Mouse (Mus musculus): ENCODE measurements at regions not wholly inside any gene's neighbourhood (a gene's known extent, or its start where the extent isn't known, plus 50 kb on each side); places are given as distances from the start of the nearest gene placed in this dataset.
A peak's percentile ranks its signal among the peaks of the same experiment; 100 is the strongest.
"Not testable (repeated sequence)": the region's sequence is repeated elsewhere in the genome, so short reads cannot be mapped to it uniquely, and the experiment has no call there.

DNA sequence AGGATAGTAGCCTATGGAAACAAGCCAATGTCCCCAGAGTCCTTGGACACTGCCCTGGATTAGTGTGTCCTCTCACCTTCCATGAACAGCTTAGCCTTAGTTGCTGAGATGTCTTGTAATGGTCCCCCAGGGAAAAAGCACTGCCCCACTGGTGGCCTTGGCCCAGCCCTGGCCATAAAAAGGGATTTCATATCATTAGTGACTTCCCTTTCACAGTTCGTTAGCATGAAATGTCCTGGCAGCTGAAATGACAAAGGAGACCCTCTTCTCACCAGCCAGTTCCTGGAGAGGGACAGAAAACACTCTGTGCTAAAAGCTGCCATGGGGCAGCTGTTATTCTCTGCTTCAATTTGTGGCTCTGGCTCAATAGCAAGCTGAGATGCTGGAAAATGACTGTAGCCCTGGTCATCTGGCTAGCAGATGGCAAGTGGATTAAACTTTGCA lies 110.6 kb upstream of the Rmdn2 start:
- no peak for DNase-seq

DNA sequence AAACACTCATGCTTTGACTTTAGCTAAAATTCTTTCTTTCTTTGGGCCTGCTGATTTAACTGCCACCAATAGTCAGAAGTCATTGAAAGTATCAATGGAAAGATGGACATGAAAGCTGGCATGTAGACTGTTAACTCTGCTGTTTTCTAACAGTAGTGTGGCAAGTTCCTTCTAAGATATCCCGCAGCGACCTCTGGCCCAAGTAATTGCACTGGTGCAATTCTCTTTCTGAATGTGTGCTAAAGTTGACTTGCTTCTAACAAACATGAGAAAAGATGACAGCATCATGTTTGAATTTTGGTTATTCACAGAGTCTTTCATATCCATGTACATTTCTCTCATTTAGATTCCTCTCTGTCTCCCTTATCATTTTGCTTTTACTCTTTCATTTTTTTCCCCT lies 109.7 kb upstream of the Rmdn2 start:
- DNase-seq: no peak

DNA sequence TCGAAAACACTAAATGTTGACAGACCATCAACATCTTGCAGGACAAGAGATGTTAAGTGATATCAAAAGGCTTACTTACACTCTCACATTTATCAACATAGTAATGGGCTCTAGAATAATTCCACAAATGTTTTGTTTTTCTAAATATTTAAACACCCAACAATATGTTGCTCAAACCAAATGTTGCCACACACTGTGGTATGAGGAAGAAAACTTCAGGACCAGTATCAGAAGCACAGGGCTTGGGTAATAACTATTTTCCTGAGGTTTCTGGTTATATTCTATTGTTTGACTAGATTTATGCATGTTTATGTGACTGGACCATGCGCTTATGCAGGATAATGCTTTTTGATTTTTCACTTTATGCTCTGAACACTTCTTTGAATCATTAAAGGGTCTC lies 108.6 kb upstream of the Rmdn2 start:
- no peak for DNase-seq

DNA sequence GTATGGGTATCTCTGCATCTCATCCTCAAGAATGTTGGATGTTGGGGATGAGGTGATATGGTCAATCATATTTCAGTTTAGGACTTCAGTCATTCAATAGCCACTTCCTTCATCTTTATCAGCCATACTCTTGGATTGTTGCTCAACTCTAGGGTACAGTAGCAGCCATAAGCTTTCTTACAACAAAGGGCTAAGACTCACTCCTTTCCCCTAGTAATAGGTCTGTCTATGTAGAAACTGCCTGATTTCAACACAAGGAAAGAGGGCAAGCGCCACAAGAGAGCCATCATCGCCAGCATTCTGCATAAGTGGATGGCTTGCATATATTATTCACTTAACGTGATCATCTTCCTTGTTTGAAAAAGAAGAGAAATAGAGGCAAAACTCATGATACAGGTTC lies 107.5 kb upstream of the Rmdn2 start:
- DNase-seq: no peak

DNA sequence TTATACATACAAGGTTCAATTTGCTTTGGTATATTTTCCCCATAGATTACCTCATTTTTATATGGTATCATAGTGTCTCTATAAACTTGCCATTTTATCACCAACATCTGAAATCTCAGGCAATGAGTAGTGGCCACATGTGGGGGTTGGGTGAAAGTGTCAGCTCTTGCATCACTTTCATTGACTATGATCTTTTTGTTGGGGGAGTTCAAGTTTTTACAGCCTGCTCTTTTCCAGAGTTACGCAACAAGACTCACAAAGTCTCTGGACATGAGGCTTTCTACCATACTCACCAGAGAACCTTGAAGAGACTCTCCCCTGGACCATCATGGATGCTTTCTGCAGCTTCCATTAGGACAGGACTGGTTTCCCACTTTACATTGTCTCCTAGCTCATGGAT lies 106.1 kb upstream of the Rmdn2 start:
- no peak for DNase-seq

DNA sequence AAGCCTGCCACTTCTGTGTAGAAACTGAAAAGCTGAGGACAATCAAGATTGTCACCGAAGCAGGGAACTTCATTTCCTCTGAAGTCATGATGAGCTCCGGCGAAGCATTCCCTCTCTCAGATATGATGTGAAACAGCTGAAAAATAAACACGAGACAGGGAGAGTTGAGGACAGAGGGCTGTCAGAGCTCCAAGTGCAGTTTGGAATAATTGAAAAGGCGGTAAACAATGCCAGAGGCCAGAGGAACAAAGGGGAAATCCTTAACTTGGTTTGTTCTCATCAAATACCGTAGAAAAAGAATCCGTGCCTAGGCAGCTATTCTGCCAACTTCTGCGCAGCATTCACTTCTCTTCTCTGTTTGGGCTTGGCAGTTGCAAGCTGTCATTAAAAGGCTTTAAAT lies 102.4 kb upstream of the Rmdn2 start:
- DNase-seq: no peak

DNA sequence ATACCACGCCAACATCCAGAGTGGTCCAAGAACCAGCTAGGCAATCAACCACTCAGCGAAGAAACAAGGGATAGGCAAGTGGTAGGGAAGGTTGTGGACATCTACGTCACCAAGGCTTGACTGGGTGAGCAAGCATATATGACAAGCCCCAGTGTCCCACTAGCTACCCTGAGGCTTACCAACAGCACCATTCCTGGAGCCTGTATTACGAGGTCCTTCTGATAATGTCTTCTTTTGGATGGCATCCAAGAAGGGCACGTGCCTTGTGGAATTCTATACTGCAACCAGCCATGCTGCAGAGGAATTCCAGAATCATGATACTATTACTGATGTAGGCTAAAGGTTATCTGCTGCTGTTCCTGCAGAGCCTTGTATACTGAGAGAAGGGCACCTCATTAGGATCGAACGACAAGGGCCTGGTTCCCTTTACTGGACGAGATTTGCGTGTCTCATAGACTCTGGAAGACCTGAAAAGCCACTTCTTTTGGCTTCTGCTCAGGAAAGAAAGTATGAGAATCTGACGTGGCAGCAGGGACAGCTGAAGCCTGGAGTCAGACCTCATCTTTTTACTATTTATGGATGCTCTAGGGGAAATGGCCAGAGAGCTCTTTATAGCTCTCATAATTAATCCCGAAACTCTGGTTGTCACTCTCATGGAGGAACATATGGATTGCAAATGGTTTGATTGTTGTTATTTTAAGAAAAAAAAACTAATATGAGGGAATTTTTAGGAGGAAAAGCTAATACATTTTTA lies 101.5 kb upstream of the Rmdn2 start:
- no peak for DNase-seq

DNA sequence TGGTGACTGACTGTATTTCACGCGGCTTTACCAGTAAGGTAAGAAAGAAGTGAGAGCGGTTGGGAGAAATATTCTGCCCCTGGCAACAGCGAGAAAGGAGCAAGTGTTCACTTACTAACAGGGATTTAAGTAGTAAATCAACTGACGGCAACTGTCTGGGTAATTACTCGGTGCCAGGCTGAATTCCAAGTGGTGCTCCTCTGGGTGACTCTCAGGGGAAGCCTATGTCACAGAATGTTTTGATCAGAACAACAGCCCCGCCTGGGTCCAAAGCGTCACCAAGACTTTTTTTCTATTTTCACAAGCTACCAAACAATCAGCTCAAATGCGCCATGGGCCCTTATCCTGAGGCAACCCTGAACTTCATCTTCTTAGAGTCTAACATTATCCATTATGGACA lies 100.4 kb upstream of the Rmdn2 start:
- DNase-seq: no peak

DNA sequence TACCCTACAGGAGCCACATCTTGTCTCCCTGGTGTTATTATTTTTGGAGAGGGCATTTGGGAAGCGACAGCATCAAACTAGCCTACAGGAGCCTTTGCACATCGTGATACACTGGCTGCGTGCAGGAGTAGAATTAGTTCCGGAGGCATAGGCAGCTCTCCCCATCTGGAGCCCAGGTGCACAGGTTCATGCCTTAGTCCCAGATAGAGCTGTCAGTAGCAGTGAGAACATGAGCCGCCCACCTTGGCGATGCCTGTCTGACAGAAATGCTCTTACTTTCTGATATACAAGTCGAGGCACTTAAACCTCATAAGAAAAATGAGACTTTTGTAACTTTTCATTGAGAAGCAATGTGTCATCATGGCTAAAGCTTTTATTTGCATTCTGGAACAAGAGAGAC lies 97.6 kb upstream of the Rmdn2 start:
- DNase-seq: no peak

DNA sequence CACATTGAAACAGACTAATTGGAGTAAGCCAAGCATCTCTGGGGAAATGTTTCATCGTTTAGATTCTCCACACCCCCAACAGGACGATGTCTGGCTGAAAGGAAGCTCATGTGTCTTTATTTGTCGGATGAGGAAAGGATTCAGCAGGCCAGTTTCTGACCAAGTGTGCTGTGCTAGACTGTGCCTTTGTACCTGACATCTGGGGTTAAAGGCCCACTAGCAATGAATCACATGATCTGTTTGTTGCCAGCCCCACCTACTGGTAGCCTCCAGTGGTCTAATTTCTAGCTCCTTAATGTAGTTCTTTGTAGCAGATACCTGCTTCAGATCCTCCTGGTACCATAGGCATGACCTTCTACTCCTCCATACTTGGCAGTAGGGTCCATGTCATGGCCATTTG lies 93.5 kb upstream of the Rmdn2 start:
- no peak for DNase-seq

DNA sequence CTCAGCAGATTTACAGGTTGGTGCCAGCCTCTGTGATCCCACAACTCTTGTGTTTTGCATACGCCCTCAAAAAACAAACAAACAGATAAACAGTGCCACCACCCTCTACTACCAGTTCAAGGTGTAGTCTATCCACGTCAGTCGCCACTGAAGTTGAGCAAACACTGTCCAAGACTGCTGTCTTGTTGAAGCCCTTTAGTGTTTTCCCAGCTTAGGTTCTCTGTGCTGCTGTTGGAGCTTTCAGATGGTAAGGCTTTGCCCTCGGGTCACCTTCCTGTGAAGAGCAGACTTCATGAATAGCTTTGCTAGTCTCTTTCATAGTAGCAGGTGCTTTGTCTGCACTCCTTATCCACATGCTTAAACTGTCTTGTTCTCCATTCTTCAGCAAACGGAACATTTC lies 93.0 kb upstream of the Rmdn2 start:
- DNase-seq: no peak

DNA sequence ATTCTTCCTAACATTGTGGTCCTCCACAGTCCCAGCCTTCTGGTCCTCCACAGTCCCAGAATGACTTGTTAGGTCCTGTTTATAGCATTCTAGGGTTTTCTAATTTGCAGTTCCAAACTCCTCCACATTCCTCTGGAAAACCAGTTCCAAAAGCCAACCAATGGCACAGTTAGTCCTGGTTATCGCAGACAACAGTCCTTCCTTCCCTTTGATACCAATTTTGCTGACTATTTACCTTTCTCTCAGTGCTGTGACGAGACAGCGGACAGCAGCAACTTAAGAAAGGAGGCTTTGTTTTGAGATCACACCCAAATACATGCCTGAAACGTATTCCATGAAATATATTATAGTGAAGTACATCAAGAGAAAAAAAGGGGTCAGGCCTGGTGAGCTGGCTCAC lies 92.3 kb upstream of the Rmdn2 start:
- DNase-seq: no peak

DNA sequence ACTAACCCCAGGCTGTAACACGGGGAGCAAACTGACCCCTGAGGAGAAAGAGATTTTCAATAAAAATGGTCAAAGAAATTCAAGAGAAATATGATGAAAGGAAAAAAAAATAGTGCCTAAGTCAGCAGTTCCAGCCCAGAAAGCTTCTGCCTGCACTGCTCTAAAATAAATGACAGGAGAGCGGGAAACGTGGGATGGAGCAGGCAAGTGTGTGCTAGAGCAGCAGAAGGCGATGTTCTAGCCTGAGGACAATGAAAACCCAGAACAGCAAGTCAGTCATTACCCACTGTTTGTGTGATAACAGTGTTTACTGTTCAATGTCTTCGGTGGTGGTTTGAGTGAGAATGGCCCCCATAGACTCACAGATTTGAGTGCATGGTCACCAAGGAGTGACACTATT lies 91.4 kb upstream of the Rmdn2 start:
- no peak for DNase-seq

DNA sequence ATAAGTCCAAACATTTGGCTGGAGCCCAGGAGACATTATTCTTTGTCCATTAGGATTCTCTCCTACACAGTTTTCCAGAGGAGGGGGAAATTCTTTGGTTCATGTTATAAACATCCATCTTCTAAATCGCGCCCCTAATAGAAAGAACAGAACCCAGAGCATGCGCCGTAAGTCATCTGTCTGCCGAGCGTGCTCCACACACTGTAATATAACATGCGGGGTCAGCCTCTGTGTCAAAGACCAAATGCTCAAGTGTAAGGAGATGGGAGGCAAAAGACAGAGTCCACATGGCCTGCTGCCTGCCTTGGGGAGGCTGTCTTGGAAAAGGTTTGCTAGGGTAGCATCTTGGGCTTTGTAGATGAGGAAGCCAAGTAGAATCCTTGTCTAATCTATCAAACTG lies 90.0 kb upstream of the Rmdn2 start:
- DNase-seq: no peak

DNA sequence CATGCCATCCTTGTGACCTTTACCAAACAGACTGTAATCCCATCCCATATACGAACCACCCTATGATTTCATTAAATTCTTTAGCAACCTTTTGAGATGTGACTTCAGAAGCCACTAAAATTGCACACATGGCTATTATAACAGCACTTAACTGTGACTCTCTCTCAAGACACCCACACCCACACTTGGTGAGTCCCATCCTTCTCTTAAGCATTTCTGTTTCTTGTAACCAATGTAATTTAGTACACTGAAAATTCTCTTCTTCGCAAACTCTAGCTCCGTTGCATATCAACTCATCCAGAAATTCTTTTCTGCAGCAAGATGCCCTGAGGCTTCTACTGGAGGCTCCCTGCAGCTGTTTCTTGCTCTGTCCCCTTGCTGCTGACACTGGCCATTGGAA lies 88.4 kb upstream of the Rmdn2 start:
- DNase-seq: no peak

DNA sequence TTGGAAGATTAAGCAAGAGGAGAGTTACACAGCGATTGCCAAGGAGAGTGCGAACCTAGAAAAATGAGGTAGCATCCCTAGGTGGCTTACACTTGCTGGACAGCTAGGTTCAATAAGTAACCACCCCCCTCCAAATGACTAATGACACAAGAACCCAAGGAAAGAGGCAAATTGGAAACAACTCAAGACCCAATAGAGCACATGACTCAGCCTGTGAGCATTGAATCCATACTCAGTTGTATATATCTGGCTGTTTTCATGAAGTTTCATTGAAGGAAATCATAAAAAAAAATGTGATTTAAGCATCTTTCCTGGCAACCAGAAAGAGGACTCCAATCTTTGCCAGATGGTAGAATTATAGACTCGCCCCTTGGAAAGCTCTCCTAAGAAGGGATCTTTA lies 84.3 kb upstream of the Rmdn2 start:
- no peak for DNase-seq

DNA sequence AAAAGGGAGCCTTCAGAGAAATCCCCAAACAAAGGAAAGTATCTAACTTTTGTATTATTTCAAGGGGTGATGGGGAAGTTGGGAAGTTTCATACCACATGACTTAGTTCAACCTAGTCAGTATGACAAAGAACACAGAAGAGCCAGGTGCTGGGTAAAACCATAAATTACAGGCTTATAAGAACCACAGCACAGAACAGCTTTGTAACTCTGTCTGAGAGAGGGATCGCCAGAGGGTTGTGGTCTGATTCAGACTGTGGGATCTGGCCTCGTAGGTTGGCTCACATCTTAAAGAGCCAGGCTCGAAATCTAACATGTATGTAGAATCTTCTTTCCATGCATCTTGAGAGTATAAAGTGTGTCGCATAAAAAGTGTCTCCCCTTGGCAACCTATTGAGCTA lies 75.1 kb upstream of the Rmdn2 start:
- no peak for DNase-seq

DNA sequence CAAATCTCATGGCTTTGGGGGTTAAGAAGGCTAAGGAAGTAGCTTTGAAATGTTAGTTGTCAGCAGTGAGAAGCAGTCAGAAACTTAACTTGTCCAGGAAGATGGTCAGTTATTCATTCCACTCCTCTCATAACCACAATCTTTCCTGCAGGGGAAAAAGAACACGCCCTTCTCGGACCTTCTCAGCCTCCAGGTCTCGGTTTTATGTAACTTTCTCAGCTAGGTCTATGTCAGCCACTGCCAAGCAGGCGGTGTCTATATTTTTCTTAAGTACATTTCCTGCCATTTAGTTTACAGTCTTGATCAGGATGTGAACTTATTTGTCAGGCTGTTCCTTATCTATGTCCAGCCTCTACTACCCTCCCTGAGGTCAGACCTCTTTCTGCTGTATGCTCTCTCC lies 72.9 kb upstream of the Rmdn2 start:
- no peak for DNase-seq

DNA sequence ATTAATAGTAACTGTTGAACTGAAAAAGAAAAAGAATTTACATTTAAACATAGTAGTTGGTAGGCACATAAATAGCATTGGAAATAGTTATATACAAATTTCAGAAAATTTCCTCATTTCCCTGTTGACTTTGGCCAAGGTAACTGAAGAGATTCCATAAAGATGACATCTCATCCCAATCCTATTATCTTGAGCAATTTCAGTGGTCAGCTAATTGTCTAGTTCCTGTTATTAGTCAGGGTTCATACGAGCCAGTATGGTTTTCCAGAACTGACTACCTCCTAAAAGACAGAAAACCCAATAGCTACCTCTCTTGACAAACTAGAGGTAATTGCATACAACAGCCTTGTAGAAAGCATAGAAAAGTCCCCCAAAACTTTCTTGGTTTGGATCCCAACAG lies 71.6 kb upstream of the Rmdn2 start:
- no peak for DNase-seq

DNA sequence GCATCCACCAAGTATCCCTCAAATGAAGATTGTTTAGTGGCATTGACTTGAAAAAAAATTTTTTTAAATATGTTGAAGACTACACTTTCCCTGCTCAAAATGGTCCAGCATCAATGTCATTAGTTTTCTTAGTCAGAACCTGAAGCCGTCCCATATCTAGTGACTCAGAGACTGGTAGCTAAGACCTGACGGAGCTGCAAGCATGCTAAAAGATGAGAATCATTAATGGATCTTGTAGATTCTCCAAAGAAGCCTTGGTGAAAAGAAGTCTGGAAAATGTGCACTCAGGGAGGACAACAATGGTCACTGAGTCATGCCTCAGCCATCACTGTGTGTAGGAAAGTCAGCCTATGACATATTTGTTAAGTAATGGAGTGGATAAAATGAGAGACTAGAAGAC lies 71.2 kb upstream of the Rmdn2 start:
- no peak for DNase-seq

DNA sequence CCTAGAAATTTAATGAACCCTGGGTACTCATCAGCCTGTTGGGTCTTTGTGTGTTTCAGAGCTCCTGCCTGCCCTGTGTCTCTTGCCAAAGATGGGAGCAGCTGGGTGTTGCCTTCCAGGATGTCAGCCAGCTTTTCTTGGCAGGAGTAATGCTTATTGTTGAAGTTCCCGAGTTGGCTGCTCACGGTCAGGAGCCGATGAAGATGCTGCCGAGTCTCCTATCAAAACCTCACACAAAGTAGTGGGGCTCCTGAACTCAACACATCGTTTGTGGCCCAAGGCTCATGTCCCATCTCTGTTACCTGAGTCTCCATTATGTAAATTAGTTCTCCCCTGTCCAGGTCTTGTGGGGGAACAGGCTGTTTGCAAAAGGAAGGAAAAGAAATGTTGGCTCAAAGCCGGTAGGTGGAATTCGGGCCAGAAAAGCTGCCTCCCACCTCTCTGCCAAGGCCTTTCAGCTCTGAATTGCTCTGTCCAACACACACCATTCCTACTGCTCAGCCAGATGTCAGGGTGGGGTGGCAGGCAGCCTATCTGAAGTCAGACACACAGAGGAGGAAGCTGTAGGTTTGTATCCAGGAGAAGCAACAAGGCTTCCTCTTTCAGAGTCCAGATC lies 67.6 kb upstream of the Rmdn2 start:
- DNase-seq: peak; percentile 34 to 41

DNA sequence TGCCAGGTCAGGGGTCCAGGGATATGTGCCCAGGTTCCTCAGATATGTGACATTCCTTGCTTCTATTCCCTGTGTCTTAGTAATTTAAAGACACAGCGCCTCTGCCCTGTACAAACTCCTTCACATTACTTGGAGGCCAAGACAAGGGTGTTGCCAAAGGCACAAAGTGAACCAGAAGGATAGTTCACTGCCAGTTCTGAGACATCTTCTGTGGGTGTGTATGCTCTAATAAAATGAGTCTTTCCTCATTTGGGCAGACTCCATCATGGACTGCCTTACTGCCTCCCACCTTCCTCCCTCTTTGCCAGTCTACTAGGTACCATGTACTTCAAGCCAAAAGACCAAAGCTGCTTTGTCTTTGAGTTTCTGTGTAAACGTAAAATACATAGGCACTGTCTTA lies 65.8 kb upstream of the Rmdn2 start:
- no peak for DNase-seq

DNA sequence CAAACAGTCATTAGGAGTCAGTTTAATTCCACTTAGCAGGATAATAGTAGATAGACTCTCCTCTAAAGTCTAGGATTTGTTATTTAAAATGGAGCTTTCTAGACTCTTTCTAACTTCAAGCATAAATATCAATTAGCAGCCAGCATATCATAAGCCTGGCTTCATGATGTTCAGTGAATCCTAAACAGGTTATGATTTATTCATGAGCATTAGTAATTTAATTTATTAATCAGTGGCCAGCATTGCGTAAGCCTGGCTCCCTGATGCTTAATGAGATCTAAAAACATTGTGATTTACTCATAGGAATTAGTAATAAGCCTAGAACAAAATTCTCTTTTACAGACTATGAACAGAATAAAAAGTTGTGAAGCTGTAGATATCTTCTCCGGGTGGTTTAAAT lies 64.6 kb upstream of the Rmdn2 start:
- DNase-seq: no peak

DNA sequence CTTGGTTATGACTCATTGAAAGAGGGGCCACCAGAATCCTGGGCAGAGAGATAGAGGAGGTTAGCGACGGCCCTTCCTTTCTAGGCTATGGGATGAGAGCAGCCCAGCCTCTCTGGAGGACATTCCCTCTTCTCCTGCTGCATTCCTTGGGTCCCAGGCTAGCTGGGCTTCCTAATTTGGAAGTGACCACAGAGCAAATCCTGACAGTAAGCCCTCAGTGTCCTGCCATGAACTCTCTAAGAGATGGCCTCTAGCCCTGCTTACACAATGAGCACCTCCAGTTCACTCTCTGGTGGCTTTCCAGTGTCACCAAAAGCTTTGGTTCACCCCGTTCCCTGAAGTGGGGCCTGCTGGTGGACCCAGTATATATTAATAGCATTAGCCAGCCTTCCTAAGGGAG lies 64.1 kb upstream of the Rmdn2 start:
- DNase-seq: no peak

DNA sequence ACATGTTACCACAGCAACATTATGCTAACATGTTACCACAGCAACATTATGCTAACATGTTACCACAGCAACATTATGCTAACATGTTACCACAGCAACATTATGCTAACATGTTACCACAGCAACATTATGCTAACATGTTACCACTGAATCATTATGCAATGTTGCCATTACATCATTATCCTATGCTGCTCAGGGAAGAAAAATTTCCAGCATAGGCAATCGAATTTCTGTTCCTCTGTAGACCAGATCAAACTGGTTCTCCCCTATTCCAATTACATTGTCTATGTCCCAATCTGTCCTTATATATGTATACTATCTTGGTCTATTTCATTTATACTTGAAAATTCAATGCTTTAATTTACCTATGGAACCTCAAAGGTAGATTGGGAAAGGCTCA lies 61.3 kb upstream of the Rmdn2 start:
- DNase-seq: not testable (repeated sequence)

Measured in cerebellum, adult 18-20 months (tissue).